Mouse (Mus musculus) CH12.LX (cell line): ENCODE data around the gene Gm13285.
"Not testable (repeated sequence)": the region's sequence is repeated elsewhere in the genome, so short reads cannot be mapped to it uniquely, and the experiment has no call there.

Experiments used
- CHD1 ChIP-seq: IDR thresholded peaks from 2 replicates; pipeline ENCODE4 v1.6.1; 2012; ENCODE audit warnings: low read depth, low read length, improper control_type of control experiment, inconsistent platforms
- CTCF ChIP-seq, 2 experiments: IDR thresholded peaks in 1 of 2; conservative IDR thresholded peaks in 1 of 2; 2 replicates each; pipeline ENCODE4 v1.5.1; 2011 to 2012; ENCODE audit warnings: low read depth in 2 of 2, low read length in 2 of 2, improper control_type of control experiment in 1 of 2, inconsistent platforms in 1 of 2, mild to moderate bottlenecking in 1 of 2, moderate library complexity in 1 of 2
- ETS1 ChIP-seq: conservative IDR thresholded peaks from 2 replicates; pipeline ENCODE4 v1.6.1; 2012; ENCODE audit warnings: low read depth, mild to moderate bottlenecking, inconsistent platforms, low read length, improper control_type of control experiment, moderate library complexity
- JUND ChIP-seq: conservative IDR thresholded peaks from 2 replicates; pipeline ENCODE4 v1.6.1; 2011; ENCODE audit warnings: low read depth, low read length, improper control_type of control experiment
- MAZ ChIP-seq: IDR thresholded peaks from 2 replicates; pipeline ENCODE4 v1.6.1; 2012; ENCODE audit warnings: low read depth, mild to moderate bottlenecking, inconsistent platforms, low read length, improper control_type of control experiment, moderate library complexity
- POLR2A ChIP-seq: IDR thresholded peaks from 2 replicates; pipeline ENCODE4 v1.6.1; 2011; ENCODE audit warnings: low read depth, mild to moderate bottlenecking, improper control_type of control experiment, low read length
- POLR2AphosphoS2 ChIP-seq: IDR thresholded peaks from 2 replicates; pipeline ENCODE4 v1.6.1; 2011; ENCODE audit warnings: low read depth, low read length, improper control_type of control experiment
- SMC3 ChIP-seq: IDR thresholded peaks from 2 replicates; pipeline ENCODE4 v1.6.1; 2011; ENCODE audit warnings: low read depth, low read length, improper control_type of control experiment

DNA sequence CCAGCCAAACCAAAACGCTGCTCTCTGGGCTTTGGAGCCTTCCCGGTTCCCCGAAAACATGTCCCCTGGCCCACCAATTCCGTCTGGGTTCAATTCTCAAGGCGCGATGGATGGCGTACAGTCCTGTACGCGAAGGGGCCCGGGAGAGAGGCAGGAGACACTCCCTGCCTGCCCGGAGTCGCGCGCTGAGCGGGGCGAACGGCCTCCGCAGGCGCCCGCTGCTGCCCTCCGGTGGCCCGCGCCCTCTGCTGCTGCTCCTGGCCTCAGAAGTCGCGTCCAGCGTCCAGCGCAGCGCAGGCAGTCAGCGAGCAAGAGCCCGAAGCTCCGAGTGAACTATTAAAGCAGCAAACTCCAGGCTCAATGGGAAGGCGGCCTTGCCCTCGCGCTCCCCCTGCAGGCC is 6.3 kb downstream of the Gm13285 start:
- TF ChIP-seq CTCF (conservative IDR thresholded peaks at IDR 0.05 in 1 of 2, IDR thresholded peaks at IDR 0.05 in 1 of 2; ENCODE audit: low read depth in 2 of 2, low read length in 2 of 2); POLR2A; ETS1; SMC3; CHD1; POLR2AphosphoS2; MAZ; JUND: not testable (repeated sequence)
